Mouse (Mus musculus) bone marrow macrophage, adult 2 months (primary cell): ENCODE results near the gene Iqca. TPM values are rescaled to one million over a fixed set of nuclear protein-coding genes. Genes with fewer than 3 reads are reported as not detected.

Source experiments
- H3K27ac ChIP-seq: 2 replicates; pipeline ENCODE4 v1.5.1; 2012; ENCODE audit warnings: low read depth, low read length; ENCODE audit not compliant: insufficient read depth
- H3K4me1 ChIP-seq: 2 replicates; pipeline ENCODE4 v1.6.1; 2012; ENCODE audit warnings: low read length; ENCODE audit not compliant: control insufficient read depth, insufficient read depth
- H3K4me3 ChIP-seq: 2 replicates; pipeline ENCODE4 v1.5.1; 2012; ENCODE audit warnings: mild to moderate bottlenecking, low read length, moderate library complexity; ENCODE audit not compliant: insufficient read depth
- CTCF ChIP-seq: IDR thresholded peaks from 2 replicates; pipeline ENCODE4 v1.5.1; 2012; ENCODE audit warnings: low read depth, mild to moderate bottlenecking, low read length, moderate library complexity
- POLR2A ChIP-seq: IDR thresholded peaks from 2 replicates; pipeline ENCODE4 v1.6.1; 2012; ENCODE audit warnings: mild to moderate bottlenecking, low read depth, low read length, borderline replicate concordance
- polyA plus RNA-seq: library from polyadenylated mRNA; stranded (reverse); fragments of >200 nt; gene quantifications from 2 replicates; pipeline ENCODE4 v1.2.4, GENCODE M21; 2012; ENCODE audit not compliant: missing spikeins, insufficient read depth, insufficient read length

The Iqca gene
- polyA plus RNA-seq, 1 experiment, result not detected

GRCm38 (mm10) chr1:90014446-90014845 is 138.8 kb downstream of the Iqca start, which contains the start of gene Asb18:
Gene Asb18 (minus strand): TSS chr1:90014666.
- Histone ChIP-seq H3K4me1 (no peaks in the 10 kb centered on the region), H3K27ac (no peak within 1 kb of the TSS), H3K4me3 (no peak within 1 kb of the TSS)
- TF ChIP-seq POLR2A, result no peak
- TF ChIP-seq CTCF, result no peak

- no peak overlapping the region for H3K4me3 ChIP-seq
- H3K4me1 ChIP-seq, result no peaks in the 10 kb centered on the region
- H3K27ac ChIP-seq, result no peak overlapping the region
- TF ChIP-seq CTCF (no peak), POLR2A (no peak)
Measured at GRCm38 (mm10) chr1:90013273-90013672, 139.9 kb downstream of the Iqca start.

GRCm38 (mm10) chr1:90012850-90013249 is 140.4 kb downstream of the Iqca start:
- no peak overlapping the region for H3K4me3 ChIP-seq
- H3K27ac ChIP-seq, result no peak overlapping the region
- TF ChIP-seq CTCF, result no peak
- TF ChIP-seq POLR2A, result no peak
- H3K4me1 ChIP-seq, result no peaks in the 10 kb centered on the region

GRCm38 (mm10) chr1:90012168-90012567 is 141.0 kb downstream of the Iqca start:
- no peaks in the 10 kb centered on the region for H3K4me1 ChIP-seq
- no peak for TF ChIP-seq CTCF
- no peak for TF ChIP-seq POLR2A
- no peak overlapping the region for H3K4me3 ChIP-seq
- no peak overlapping the region for H3K27ac ChIP-seq

- H3K27ac ChIP-seq, result no peak overlapping the region
- no peak overlapping the region for H3K4me3 ChIP-seq
- no peaks in the 10 kb centered on the region for H3K4me1 ChIP-seq
- TF ChIP-seq POLR2A, result no peak
- no peak for TF ChIP-seq CTCF
Measured at GRCm38 (mm10) chr1:90010077-90010476, 143.1 kb downstream of the Iqca start.

- no peak overlapping the region for H3K27ac ChIP-seq
- H3K4me3 ChIP-seq, result no peak overlapping the region
- TF ChIP-seq CTCF, result no peak
- no peak for TF ChIP-seq POLR2A
- no peaks in the 10 kb centered on the region for H3K4me1 ChIP-seq
Measured at GRCm38 (mm10) chr1:90009188-90009587, 144.0 kb downstream of the Iqca start.

- Histone ChIP-seq H3K4me3 (no peak overlapping the region), H3K27ac (no peak overlapping the region), H3K4me1 (no peaks in the 10 kb centered on the region)
- TF ChIP-seq POLR2A (no peak), CTCF (no peak)
Measured at GRCm38 (mm10) chr1:90006666-90007065, 146.5 kb downstream of the Iqca start.

- Histone ChIP-seq H3K4me3 (no peak overlapping the region), H3K27ac (no peak overlapping the region), H3K4me1 (no peaks in the 10 kb centered on the region)
- no peak for TF ChIP-seq CTCF
- TF ChIP-seq POLR2A, result no peak
Measured at GRCm38 (mm10) chr1:90000981-90001380, 152.2 kb downstream of the Iqca start.

GRCm38 (mm10) chr1:89999858-90000257 is 153.3 kb downstream of the Iqca start:
- TF ChIP-seq POLR2A (no peak), CTCF (no peak)
- no peaks in the 10 kb centered on the region for H3K4me1 ChIP-seq

GRCm38 (mm10) chr1:89998696-89999095 is 154.5 kb downstream of the Iqca start:
- TF ChIP-seq POLR2A, result no peak
- no peak for TF ChIP-seq CTCF
- H3K27ac ChIP-seq, result no peak overlapping the region
- no peak overlapping the region for H3K4me3 ChIP-seq
- H3K4me1 ChIP-seq, result no peaks in the 10 kb centered on the region

More at GRCm38 (mm10) chr1:89999858-90000257, 153.3 kb downstream of the Iqca start:
- Histone ChIP-seq H3K4me3 (no peak overlapping the region), H3K27ac (no peak overlapping the region)

- TF ChIP-seq CTCF (no peak), POLR2A (no peak)
- H3K27ac ChIP-seq, result no peak overlapping the region
- H3K4me3 ChIP-seq, result no peak overlapping the region
- H3K4me1 ChIP-seq, result no peaks in the 10 kb centered on the region
Measured at GRCm38 (mm10) chr1:89998076-89998475, 155.1 kb downstream of the Iqca start.

GRCm38 (mm10) chr1:89992256-89992655 is 160.9 kb downstream of the Iqca start:
- no peaks in the 10 kb centered on the region for H3K4me1 ChIP-seq
- H3K4me3 ChIP-seq, result no peak overlapping the region
- H3K27ac ChIP-seq, result no peak overlapping the region
- TF ChIP-seq CTCF (no peak), POLR2A (no peak)

Other genes with a start within 250 kb of the Iqca start
- not detected in 2 replicates for gene Gbx2, start 222.2 kb downstream of the Iqca start, polyA plus RNA-seq
- not detected in 2 replicates for gene Asb18, start 138.7 kb downstream of the Iqca start, polyA plus RNA-seq
- not detected in 2 replicates for gene Ackr3, start 50.6 kb upstream of the Iqca start, polyA plus RNA-seq